Mouse (Mus musculus) adrenal gland (tissue): ENCODE measurements around the gene BC030500.

Experiments used
- intact Hi-C: fragments of 180-260 bp; cut with DNase I; formaldehyde crosslinking; loops from one replicate; pipeline ENCODE4 v1.15.1; 2025
- long read RNA-seq, 2 experiments: library from polyadenylated mRNA; unstranded; transcript quantifications; one replicate each; pipeline ENCODE4 v2.0.0; 2020; ENCODE audit warnings: borderline replicate concordance in 1 of 2; ENCODE audit not compliant: insufficient replicate concordance in 1 of 2

The BC030500 gene
- long read RNA-seq, experiment 1: 0 reads
- long read RNA-seq, experiment 2: 0 reads

GRCm38 (mm10) chr8:58911677-58912076 lies at the start of gene BC030500:
Gene BC030500 (plus strand): TSS chr8:58911755.
- intact Hi-C loops: no loop called here

DNA sequence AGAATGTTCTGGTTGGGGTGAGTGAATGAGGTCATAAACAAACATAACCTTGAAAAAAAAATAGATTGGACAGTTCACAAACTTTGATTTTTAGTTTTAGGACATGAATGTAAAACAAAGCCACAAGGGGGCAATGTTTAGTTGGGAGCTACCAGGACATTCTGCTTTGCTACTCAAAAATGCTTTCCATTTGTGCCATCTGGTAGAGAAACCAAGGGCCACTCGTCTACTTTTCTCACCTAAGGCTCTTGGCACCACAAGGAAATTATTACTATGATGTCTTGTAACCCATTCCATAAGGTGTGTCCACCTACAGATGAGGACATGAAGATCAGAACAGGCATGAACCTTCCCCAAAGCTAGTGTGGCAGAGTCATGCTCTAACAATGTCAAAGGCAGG lies 25.1 kb upstream of the BC030500 start:
- intact Hi-C loops: loop anchor here (10.0 kb wide), 1 partner anchor 1578 kb away; no protein-coding TSS in a partner anchor

GRCm38 (mm10) chr8:58890591-58890990 lies 21.0 kb upstream of the BC030500 start:
- intact Hi-C loops: no loop called here

DNA sequence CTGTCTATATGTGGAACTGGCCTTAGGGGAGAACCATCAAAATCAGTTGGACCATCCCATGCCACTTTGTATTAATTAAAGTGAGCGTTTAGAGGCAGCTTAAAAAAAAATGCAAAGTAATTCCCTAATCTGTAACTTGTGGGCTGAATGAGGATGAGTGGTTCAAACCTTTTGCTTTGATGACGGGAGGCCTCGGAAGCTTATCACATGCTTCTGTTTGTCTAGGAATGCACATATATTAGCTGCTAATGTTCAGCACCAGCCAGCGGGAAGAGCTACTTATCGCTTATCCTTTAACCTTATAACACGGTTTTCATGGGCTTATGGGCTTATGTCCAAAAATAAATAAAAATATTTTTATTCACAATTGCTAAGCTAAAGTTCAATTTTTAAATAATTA lies 15.6 kb upstream of the BC030500 start:
- intact Hi-C loops: no loop called here

- intact Hi-C loops: no loop called here
Observed at GRCm38 (mm10) chr8:58904465-58904864, 7.1 kb upstream of the BC030500 start.

- intact Hi-C loops: no loop called here
Observed at GRCm38 (mm10) chr8:58912196-58912839, 763 bp downstream of the BC030500 start, which contains the start of gene Galntl6. Gene Galntl6 (minus strand): TSS chr8:58912640.

DNA sequence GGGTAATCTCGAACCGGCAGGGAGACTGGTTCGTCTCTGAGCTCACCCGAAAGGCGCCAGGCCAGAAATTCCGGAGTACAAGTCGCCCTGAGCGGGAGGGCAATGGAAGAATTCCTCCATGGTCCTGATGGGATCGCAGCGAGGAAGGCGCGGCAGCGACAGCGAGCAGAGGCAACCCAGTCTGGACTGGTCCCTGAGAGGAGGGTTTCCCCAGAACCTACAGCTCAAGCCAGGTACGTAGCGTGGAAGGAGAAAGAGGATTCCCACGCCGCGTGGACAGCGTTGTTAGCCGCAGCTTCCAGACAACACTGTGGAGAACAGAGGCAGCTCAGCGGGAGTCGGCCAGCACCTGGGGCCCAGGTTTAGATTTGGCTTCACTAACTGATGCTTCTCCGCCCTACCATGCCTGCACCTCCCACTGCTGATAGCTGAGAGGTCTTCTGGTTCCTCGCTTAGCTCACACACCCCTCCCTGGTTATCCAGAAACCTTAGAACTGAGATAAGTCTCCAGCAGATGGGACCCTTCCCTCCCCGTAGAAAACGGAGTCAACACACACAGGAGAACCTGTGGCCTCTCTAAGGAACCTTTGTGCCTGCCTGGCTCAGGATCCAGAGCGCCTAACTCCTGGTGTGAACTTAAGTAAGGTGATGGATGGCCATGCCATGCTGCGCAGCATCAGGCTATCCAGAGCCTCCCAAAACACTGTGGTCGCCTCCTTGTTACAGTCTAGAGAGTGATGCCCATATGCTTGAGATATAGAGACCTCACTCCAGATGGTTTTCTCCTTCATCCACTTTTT lies 1.5 kb downstream of the BC030500 start:
- intact Hi-C loops: no loop called here

DNA sequence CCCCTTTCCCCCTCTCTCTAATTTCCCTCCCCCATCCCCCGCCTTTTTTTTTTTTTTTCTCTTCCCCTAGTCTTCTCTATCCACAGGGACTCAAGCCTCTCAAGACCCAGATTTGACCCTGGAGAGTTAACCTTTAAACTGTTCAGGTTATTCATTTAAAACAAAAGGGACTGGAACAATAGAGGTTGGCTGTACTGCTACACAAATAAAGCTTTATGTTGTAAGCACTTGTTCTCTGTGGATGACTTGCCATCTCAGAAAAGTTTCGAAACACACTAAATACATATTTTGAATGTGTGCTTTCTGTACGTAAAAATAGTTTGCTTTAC lies 2.0 kb downstream of the BC030500 start:
- intact Hi-C loops: no loop called here

DNA sequence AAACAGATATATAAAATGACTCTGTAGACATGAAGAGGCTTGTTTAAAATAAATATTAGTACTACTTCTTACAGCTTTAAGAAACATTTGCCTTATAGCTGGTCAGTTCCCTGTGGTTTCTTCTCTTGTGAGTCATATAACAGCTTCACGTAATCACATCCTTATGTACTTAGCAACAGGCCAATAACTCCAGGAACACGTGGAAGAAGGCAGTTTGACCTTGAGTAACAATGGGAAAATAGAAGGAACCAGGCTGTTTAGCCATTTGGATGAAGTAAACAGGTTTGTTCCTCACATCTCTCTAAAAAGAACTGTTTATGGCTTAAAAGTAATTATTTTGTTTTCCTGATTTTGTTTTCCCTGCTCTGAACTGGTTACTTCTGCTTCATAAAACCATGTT lies 3.6 kb downstream of the BC030500 start:
- intact Hi-C loops: no loop called here

- intact Hi-C loops: no loop called here
Observed at GRCm38 (mm10) chr8:58931066-58931465, 19.5 kb downstream of the BC030500 start.

GRCm38 (mm10) chr8:58943773-58944172 lies 32.2 kb downstream of the BC030500 start:
- intact Hi-C loops: no loop called here

- intact Hi-C loops: no loop called here
Observed at GRCm38 (mm10) chr8:58957195-58957739, 45.7 kb downstream of the BC030500 start.
